Mouse (Mus musculus) cortical plate, adult 2 months (tissue): Measurements from ENCODE around the gene Fads2.

Source experiments
- CTCF ChIP-seq: fragments of 200-500 bp; IDR thresholded peaks from 2 replicates; pipeline ENCODE4 v1.5.1; 2011; ENCODE audit warnings: mild to moderate bottlenecking, control low read depth, low read length; ENCODE audit not compliant: insufficient read depth; ENCODE audit errors: extremely low read depth
- POLR2A ChIP-seq: fragments of 200-500 bp; IDR thresholded peaks from 2 replicates; pipeline ENCODE4 v1.6.1; 2011; ENCODE audit warnings: mild to moderate bottlenecking, low read length, control low read depth; ENCODE audit not compliant: insufficient read depth; ENCODE audit errors: extremely low read depth

GRCm38 (mm10) chr19:10015442-10015841, 86.1 kb downstream of the Fads2 start:
- no peak for TF ChIP-seq CTCF
- no peak for TF ChIP-seq POLR2A
